Mouse (Mus musculus) myocyte (in vitro differentiated cells): ENCODE measurements around the gene Krt31. TPM values are rescaled to one million over a fixed set of nuclear protein-coding genes. Genes with fewer than 3 reads are reported as not detected.

ENCODE experiments used
- H3K27me3 ChIP-seq: one replicate; pipeline ENCODE4 v1.6.1; 2011; ENCODE audit not compliant: control insufficient read depth, insufficient read depth, insufficient read length
- H3K36me3 ChIP-seq: one replicate; pipeline ENCODE4 v1.6.1; 2011; ENCODE audit not compliant: control insufficient read depth, insufficient read depth
- H3K4me2 ChIP-seq: one replicate; pipeline ENCODE4 v1.6.1; 2011; ENCODE audit warnings: low read depth, control low read depth
- H3K4me3 ChIP-seq: one replicate; pipeline ENCODE4 v1.5.1; 2011; ENCODE audit warnings: mild to moderate bottlenecking, control low read depth, moderate library complexity
- H3K79me2 ChIP-seq: one replicate; pipeline ENCODE4 v1.6.1; 2011; ENCODE audit not compliant: control insufficient read depth, insufficient read depth
- H3ac ChIP-seq: one replicate; pipeline ENCODE4 v1.6.1; 2011; ENCODE audit not compliant: control insufficient read depth, insufficient read length
- CEBPB ChIP-seq: IDR thresholded peaks from 2 replicates; pipeline ENCODE4 v1.6.1; 2011; ENCODE audit warnings: mild to moderate bottlenecking, moderate library complexity; ENCODE audit not compliant: poor library complexity, insufficient read depth, severe bottlenecking
- E2F4 ChIP-seq: IDR thresholded peaks from one replicate; pipeline ENCODE4 v1.6.1; 2011; ENCODE audit warnings: mild to moderate bottlenecking, control low read depth, moderate library complexity; ENCODE audit not compliant: insufficient read depth
- MAX ChIP-seq: IDR thresholded peaks from one replicate; pipeline ENCODE4 v1.6.1; 2011; ENCODE audit warnings: low read depth, mild to moderate bottlenecking, control low read depth
- MYOD1 ChIP-seq, 3 experiments: IDR thresholded peaks; one replicate each; pipeline ENCODE4 v1.6.1; 2011; ENCODE audit warnings: control low read depth in 2 of 3, low read depth in 2 of 3, mild to moderate bottlenecking in 2 of 3, moderate library complexity in 1 of 3; ENCODE audit not compliant: insufficient read length in 2 of 3, control insufficient read depth in 1 of 3
- MYOG ChIP-seq, 3 experiments: IDR thresholded peaks; one replicate each; pipeline ENCODE4 v1.6.1; 2011; ENCODE audit warnings: control low read depth in 2 of 3, low read depth in 2 of 3, mild to moderate bottlenecking in 2 of 3; ENCODE audit not compliant: insufficient read length in 2 of 3, control insufficient read depth in 1 of 3, insufficient read depth in 1 of 3
- POLR2A ChIP-seq: IDR thresholded peaks from one replicate; pipeline ENCODE4 v1.6.1; 2011; ENCODE audit warnings: low read depth, mild to moderate bottlenecking, control low read depth, moderate library complexity; ENCODE audit not compliant: insufficient read length
- POLR2AphosphoS2 ChIP-seq: IDR thresholded peaks from one replicate; pipeline ENCODE4 v1.6.1; 2011; ENCODE audit warnings: low read depth, control low read depth; ENCODE audit not compliant: insufficient read length
- REST ChIP-seq: IDR thresholded peaks from one replicate; pipeline ENCODE4 v1.6.1; 2011; ENCODE audit warnings: mild to moderate bottlenecking, control low read depth, moderate library complexity; ENCODE audit not compliant: insufficient read depth, insufficient read length
- SRF ChIP-seq: IDR thresholded peaks from one replicate; pipeline ENCODE4 v1.6.1; 2011; ENCODE audit warnings: low read depth; ENCODE audit not compliant: control insufficient read depth, insufficient read length
- TCF12 ChIP-seq: IDR thresholded peaks from one replicate; pipeline ENCODE4 v1.6.1; 2011; ENCODE audit warnings: mild to moderate bottlenecking, control low read depth; ENCODE audit not compliant: poor library complexity, insufficient read depth, severe bottlenecking
- TCF3 ChIP-seq: IDR thresholded peaks from one replicate; pipeline ENCODE4 v1.6.1; 2011; ENCODE audit warnings: low read depth, control low read depth; ENCODE audit not compliant: insufficient read length
- USF1 ChIP-seq: IDR thresholded peaks from one replicate; pipeline ENCODE4 v1.6.1; 2011; ENCODE audit warnings: low read depth, mild to moderate bottlenecking, control low read depth, moderate library complexity
- polyA plus RNA-seq: library from polyadenylated mRNA; unstranded; fragments of >200 nt; fragmentation: generic; extraction: Trizol; gene quantifications from one replicate; pipeline ENCODE4 v1.2.1, GENCODE M21; 2012; ENCODE audit warnings: missing spikeins

Gene Krt31
- polyA plus RNA-seq, 1 experiment = 0.89 TPM

- Histone ChIP-seq H3K79me2 (no peaks in the 10 kb centered on the region), H3K4me2 (no peak within 1 kb of the TSS), H3K27me3 (no peaks in the 10 kb centered on the region), H3ac (no peak within 1 kb of the TSS), H3K36me3 (no peaks in the 10 kb centered on the region), H3K4me3 (no peak within 1 kb of the TSS)
- TF ChIP-seq MAX (no peak), E2F4 (no peak), USF1 (no peak)
Observed at GRCm38 (mm10) chr11:100029768-100030167, 20.6 kb downstream of the Krt31 start, which contains the start of gene Krt33b. TSS of gene Krt33b (minus strand) at chr11:100029868.

DNA sequence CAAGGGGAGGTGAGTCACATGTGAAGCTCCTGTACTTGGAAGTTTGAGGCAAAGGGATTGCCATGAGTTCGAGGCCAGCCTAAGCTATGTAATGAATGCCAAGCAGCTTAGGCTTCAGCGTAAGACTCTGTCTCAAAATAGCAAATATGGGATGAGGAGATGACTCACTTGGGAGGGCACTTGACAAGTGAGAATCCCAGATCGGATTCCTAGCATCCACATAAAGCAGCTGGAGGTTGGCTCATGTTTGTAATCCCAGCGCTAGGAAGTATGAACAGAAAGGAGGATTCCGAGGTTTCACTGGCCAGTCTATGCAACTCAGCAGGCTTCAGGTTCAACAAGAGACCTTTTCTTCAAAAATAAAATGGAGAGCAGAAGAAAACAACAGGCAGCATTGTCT lies 28.9 kb downstream of the Krt31 start:
- TF ChIP-seq MYOG (IDR thresholded peaks at IDR 0.05; ENCODE audit: control insufficient read depth in 1 of 3, insufficient read depth in 1 of 3, insufficient read length in 2 of 3, low read depth in 2 of 3) (peak in 2 of 3 experiments; percentile 31 to 52), MYOD1 (IDR thresholded peaks at IDR 0.05; ENCODE audit: control insufficient read depth in 1 of 3, insufficient read length in 2 of 3, low read depth in 2 of 3) (peak in 1 of 3 experiments; percentile 26), POLR2A (no peak)
- H3ac ChIP-seq = no peak overlapping the region
- H3K27me3 ChIP-seq = no peaks in the 10 kb centered on the region
- no peak overlapping the region for H3K4me3 ChIP-seq
- H3K4me2 ChIP-seq = no peak overlapping the region
- H3K79me2 ChIP-seq = no peaks in the 10 kb centered on the region
- H3K36me3 ChIP-seq = no peaks in the 10 kb centered on the region

DNA sequence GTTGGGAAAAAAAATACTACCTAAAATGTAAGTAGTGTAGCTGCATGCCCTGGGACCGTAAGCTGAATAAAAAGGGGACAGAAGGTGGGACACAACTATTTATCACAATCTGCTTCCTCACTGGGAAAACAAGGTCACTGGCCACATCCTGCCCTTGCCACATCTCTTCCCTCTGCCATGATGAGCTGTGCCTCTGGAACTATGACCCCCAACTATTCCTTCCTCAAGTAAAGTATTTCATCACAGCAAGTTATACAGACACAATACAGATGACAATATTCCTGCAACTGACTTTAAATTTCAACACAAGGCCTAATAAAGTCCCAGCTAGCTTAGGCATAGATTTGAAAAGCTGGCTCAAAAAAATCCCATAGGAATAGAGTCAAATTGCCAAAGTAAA lies 30.9 kb downstream of the Krt31 start:
- TF ChIP-seq MYOG (IDR thresholded peaks at IDR 0.05; ENCODE audit: control insufficient read depth in 1 of 3, insufficient read depth in 1 of 3, insufficient read length in 2 of 3, low read depth in 2 of 3) (no peak), CEBPB (no peak), REST (no peak), POLR2AphosphoS2 (no peak), POLR2A (no peak), TCF3 (no peak)
- Histone ChIP-seq H3K27me3 (no peaks in the 10 kb centered on the region), H3K4me2 (no peak overlapping the region), H3ac (no peak overlapping the region), H3K36me3 (no peaks in the 10 kb centered on the region), H3K4me3 (no peak overlapping the region), H3K79me2 (no peaks in the 10 kb centered on the region)

DNA sequence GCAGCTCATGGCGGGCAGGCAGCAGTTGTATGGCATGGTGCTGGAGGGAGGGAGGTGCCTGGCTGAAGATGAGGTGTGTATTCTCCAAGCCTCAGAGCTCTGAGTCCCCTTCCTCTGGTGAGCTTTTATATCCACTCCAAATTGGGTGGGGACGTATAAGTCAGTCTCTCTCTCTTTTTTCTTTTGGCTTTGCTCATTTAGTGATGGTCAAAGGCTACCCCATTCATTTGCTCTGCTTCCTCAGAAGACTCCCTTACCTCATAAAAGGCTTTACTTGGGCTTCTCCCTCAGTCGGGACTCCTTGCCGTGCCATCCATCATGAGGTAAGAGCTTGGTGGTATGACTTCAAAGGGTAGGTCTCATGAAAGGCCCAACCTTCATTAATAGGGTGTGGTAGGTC lies 34.2 kb downstream of the Krt31 start, which contains the start of gene Krt33a:
Gene Krt33a (minus strand): TSS at position 101 of the 400 bp plus-strand sequence.
- Histone ChIP-seq H3K36me3 (no peaks in the 10 kb centered on the region), H3K4me2 (no peak within 1 kb of the TSS), H3ac (no peak within 1 kb of the TSS), H3K27me3 (no peaks in the 10 kb centered on the region), H3K79me2 (no peaks in the 10 kb centered on the region), H3K4me3 (no peak within 1 kb of the TSS)
- TF ChIP-seq REST = no peak
- no peak for TF ChIP-seq TCF3
- no peak for TF ChIP-seq E2F4
- TF ChIP-seq POLR2A = no peak
- TF ChIP-seq MYOD1 (IDR thresholded peaks at IDR 0.05; ENCODE audit: control insufficient read depth in 1 of 3, insufficient read length in 2 of 3, low read depth in 2 of 3) = no peak

GRCm38 (mm10) chr11:100013691-100014171 lies 36.6 kb downstream of the Krt31 start:
- Histone ChIP-seq H3K79me2 (no peaks in the 10 kb centered on the region), H3K4me3 (no peak overlapping the region), H3K4me2 (no peak overlapping the region), H3K36me3 (no peaks in the 10 kb centered on the region), H3ac (no peak overlapping the region), H3K27me3 (no peaks in the 10 kb centered on the region)
- no peak for TF ChIP-seq POLR2A
- no peak for TF ChIP-seq TCF12
- TF ChIP-seq MYOG (IDR thresholded peaks at IDR 0.05; ENCODE audit: control insufficient read depth in 1 of 3, insufficient read depth in 1 of 3, insufficient read length in 2 of 3, low read depth in 2 of 3) = no peak
- no peak for TF ChIP-seq REST
- no peak for TF ChIP-seq MAX
- TF ChIP-seq CEBPB = no peak
- no peak for TF ChIP-seq E2F4
- no peak for TF ChIP-seq TCF3
- TF ChIP-seq SRF = no peak
- TF ChIP-seq POLR2AphosphoS2 = no peak
- TF ChIP-seq MYOD1 (IDR thresholded peaks at IDR 0.05; ENCODE audit: control insufficient read depth in 1 of 3, insufficient read length in 2 of 3, low read depth in 2 of 3) = no peak
- TF ChIP-seq USF1 = no peak

- H3K4me2 ChIP-seq = no peak overlapping the region
- no peak for TF ChIP-seq MAX
- TF ChIP-seq TCF3 = no peak
- no peak for TF ChIP-seq SRF
- no peak for TF ChIP-seq CEBPB
- no peak for TF ChIP-seq POLR2AphosphoS2
- TF ChIP-seq MYOD1 (IDR thresholded peaks at IDR 0.05; ENCODE audit: control insufficient read depth in 1 of 3, insufficient read length in 2 of 3, low read depth in 2 of 3) = no peak
- TF ChIP-seq MYOG (IDR thresholded peaks at IDR 0.05; ENCODE audit: control insufficient read depth in 1 of 3, insufficient read depth in 1 of 3, insufficient read length in 2 of 3, low read depth in 2 of 3) = no peak
- no peak for TF ChIP-seq REST
- TF ChIP-seq USF1 = no peak
- TF ChIP-seq TCF12 = no peak
- TF ChIP-seq POLR2A = no peak
- TF ChIP-seq E2F4 = no peak
Observed at GRCm38 (mm10) chr11:100010682-100011081, 39.7 kb downstream of the Krt31 start.

More at GRCm38 (mm10) chr11:100010682-100011081, 39.7 kb downstream of the Krt31 start:
- H3K4me3 ChIP-seq = no peak overlapping the region
- H3ac ChIP-seq = no peak overlapping the region
- no peaks in the 10 kb centered on the region for H3K79me2 ChIP-seq
- no peaks in the 10 kb centered on the region for H3K36me3 ChIP-seq
- no peaks in the 10 kb centered on the region for H3K27me3 ChIP-seq
